Mouse (Mus musculus) intestine, embryonic 16.5 days (tissue): Measurements from ENCODE around the gene Phf11c. TPM values are rescaled to one million over a fixed set of nuclear protein-coding genes. Genes with fewer than 3 reads are reported as not detected.

Source experiments
- ATAC-seq: fragments of 200-750 bp; cut with Nextera tagmentation; 2 replicates; pipeline ENCODE4 v1.8.0; 2017; ENCODE audit warnings: moderate TSS enrichment, moderate library complexity
- H3K27ac ChIP-seq: fragments of 300-500 bp; sonication (generic); 2 replicates; pipeline ENCODE4 v1.5.1; 2014; ENCODE audit warnings: mild to moderate bottlenecking, low read length
- H3K27me3 ChIP-seq: fragments of 300-500 bp; sonication (generic); replicated peaks from 2 replicates; pipeline ENCODE4 v1.6.1; 2014; ENCODE audit warnings: low read length, control low read depth, mixed read lengths; ENCODE audit not compliant: control insufficient read depth, insufficient read depth
- H3K36me3 ChIP-seq: fragments of 300-500 bp; sonication (generic); 2 replicates; pipeline ENCODE4 v1.6.1; 2014; ENCODE audit warnings: low read length, control low read depth; ENCODE audit not compliant: control insufficient read depth, insufficient read depth
- H3K4me1 ChIP-seq: fragments of 300-500 bp; sonication (generic); 2 replicates; pipeline ENCODE4 v1.6.1; 2014; ENCODE audit warnings: low read length, control low read depth, mixed read lengths; ENCODE audit not compliant: control insufficient read depth, insufficient read depth
- H3K4me2 ChIP-seq: fragments of 300-500 bp; sonication (generic); 2 replicates; pipeline ENCODE4 v1.6.1; 2014; ENCODE audit warnings: low read depth, low read length, control low read depth
- H3K4me3 ChIP-seq: fragments of 300-500 bp; sonication (generic); 2 replicates; pipeline ENCODE4 v1.5.1; 2014; ENCODE audit warnings: mild to moderate bottlenecking, low read length
- H3K9ac ChIP-seq: fragments of 300-500 bp; sonication (generic); 2 replicates; pipeline ENCODE4 v1.6.1; 2014; ENCODE audit warnings: low read depth, low read length
- H3K9me3 ChIP-seq: fragments of 300-500 bp; sonication (generic); 2 replicates; pipeline ENCODE4 v1.6.1; 2016; ENCODE audit warnings: low read length, control low read depth; ENCODE audit not compliant: control insufficient read depth
- WGBS: fragments of 180-500 bp; shearing (Covaris S2); extraction: QIAGEN DNeasy Blood & Tissue Kit; methylation state at CpG from one replicate; pipeline ENCODE4 v1.1.7; 2014; 5-methylcytosine and 5-hydroxymethylcytosine counted together
- polyA plus RNA-seq: library from polyadenylated mRNA; unstranded; fragments of >200 nt; fragmentation: Nextera tagmentation; extraction: Ambion mirVana; gene quantifications from 2 replicates; pipeline ENCODE4 v1.2.1, GENCODE M21; 2015

Gene Phf11c
- polyA plus RNA-seq = 0.45 and 0.57 TPM in 2 replicates

GRCm38 (mm10) chr14:59395281-59395680 lies at the start of gene Phf11c:
Phf11c (minus strand) TSS chr14:59395381.
- H3K4me2 ChIP-seq = no peak within 1 kb of the TSS
- H3K4me3 ChIP-seq = no peak within 1 kb of the TSS
- no peaks in the 10 kb centered on the region for H3K36me3 ChIP-seq
- ATAC-seq = no peak
- 87% methylated on average over 3 of the region's 3 CpGs for WGBS
- H3K27me3 ChIP-seq = no peaks in the 10 kb centered on the region
- no peaks in the 10 kb centered on the region for H3K4me1 ChIP-seq
- no peaks in the 10 kb centered on the region for H3K9me3 ChIP-seq
- H3K27ac ChIP-seq = no peak within 1 kb of the TSS
- H3K9ac ChIP-seq = no peak within 1 kb of the TSS

- no peaks in the 10 kb centered on the region for H3K27me3 ChIP-seq
- H3K36me3 ChIP-seq = no peaks in the 10 kb centered on the region
- no peaks in the 10 kb centered on the region for H3K9me3 ChIP-seq
- H3K4me3 ChIP-seq = peak overlapping the region; percentile 81
- ATAC-seq = no peak
- H3K9ac ChIP-seq = peak overlapping the region; percentile 94
- 11% methylated on average over 6 of the region's 6 CpGs for WGBS
- peak overlapping the region; percentile 93 for H3K27ac ChIP-seq
- peak overlapping the region; percentile 71 for H3K4me2 ChIP-seq
- no peaks in the 10 kb centered on the region; the same call in 1 of the 2 replicates for H3K4me1 ChIP-seq
Measured at GRCm38 (mm10) chr14:59441472-59441805, 46.3 kb upstream of the Phf11c start.

GRCm38 (mm10) chr14:59440558-59441471 lies 45.6 kb upstream of the Phf11c start, which contains the start of the genes Setdb2 and Cab39l:
Setdb2 (minus strand) TSS chr14:59440884.
Cab39l (plus strand) TSS chr14:59440972.
- no peaks in the 10 kb centered on the region for H3K9me3 ChIP-seq
- H3K4me2 ChIP-seq = peak within 1 kb of the TSS; percentile 71
- peak within 1 kb of the TSS; percentile 81 for H3K4me3 ChIP-seq
- under 1% methylated on average over 65 of the region's 66 CpGs for WGBS
- peak within 1 kb of the TSS; percentile 93 for H3K27ac ChIP-seq
- H3K36me3 ChIP-seq = no peaks in the 10 kb centered on the region
- H3K9ac ChIP-seq = peak within 1 kb of the TSS; percentile 94
- no peaks in the 10 kb centered on the region; the same call in 1 of the 2 replicates for H3K4me1 ChIP-seq
- no peaks in the 10 kb centered on the region for H3K27me3 ChIP-seq
- peak; percentile 99 for ATAC-seq

GRCm38 (mm10) chr14:59440039-59440438 lies 44.9 kb upstream of the Phf11c start:
- no peaks in the 10 kb centered on the region for H3K27me3 ChIP-seq
- peak overlapping the region; percentile 81 for H3K4me3 ChIP-seq
- H3K36me3 ChIP-seq = no peaks in the 10 kb centered on the region
- H3K9me3 ChIP-seq = no peaks in the 10 kb centered on the region
- peak overlapping the region; percentile 94 for H3K9ac ChIP-seq
- no peak for ATAC-seq
- peak overlapping the region; percentile 73; the same call in 1 of the 2 replicates for H3K27ac ChIP-seq
- no peaks in the 10 kb centered on the region; the same call in 1 of the 2 replicates for H3K4me1 ChIP-seq
- H3K4me2 ChIP-seq = peak overlapping the region; percentile 71
- 10% methylated on average over 7 of the region's 7 CpGs for WGBS

GRCm38 (mm10) chr14:59438505-59438904 lies 43.3 kb upstream of the Phf11c start:
- Histone ChIP-seq H3K36me3 (no peaks in the 10 kb centered on the region), H3K4me2 (no peak overlapping the region), H3K4me3 (no peak overlapping the region), H3K27me3 (no peaks in the 10 kb centered on the region), H3K9me3 (no peaks in the 10 kb centered on the region), H3K9ac (no peak overlapping the region), H3K27ac (no peak overlapping the region), H3K4me1 (no peaks in the 10 kb centered on the region; the same call in 1 of the 2 replicates)
- ATAC-seq = no peak
- 87% methylated on average over 2 of the region's 2 CpGs for WGBS

- Histone ChIP-seq H3K9me3 (no peaks in the 10 kb centered on the region), H3K27ac (no peak overlapping the region), H3K9ac (no peak overlapping the region), H3K36me3 (no peaks in the 10 kb centered on the region), H3K4me1 (no peaks in the 10 kb centered on the region; the same call in 1 of the 2 replicates), H3K4me3 (no peak overlapping the region), H3K4me2 (no peak overlapping the region), H3K27me3 (no peaks in the 10 kb centered on the region)
- no peak for ATAC-seq
- 89% methylated on average over 3 of the region's 3 CpGs for WGBS
Measured at GRCm38 (mm10) chr14:59437398-59437797, 42.2 kb upstream of the Phf11c start.

GRCm38 (mm10) chr14:59435206-59435605 lies 40.0 kb upstream of the Phf11c start:
- Histone ChIP-seq H3K9ac (no peak overlapping the region), H3K4me1 (no peaks in the 10 kb centered on the region; the same call in 1 of the 2 replicates), H3K9me3 (no peaks in the 10 kb centered on the region), H3K4me2 (no peak overlapping the region), H3K27ac (no peak overlapping the region), H3K36me3 (no peaks in the 10 kb centered on the region), H3K27me3 (no peaks in the 10 kb centered on the region), H3K4me3 (no peak overlapping the region)
- ATAC-seq = no peak

- no peak overlapping the region for H3K4me2 ChIP-seq
Measured at GRCm38 (mm10) chr14:59433902-59434301, 38.7 kb upstream of the Phf11c start.

GRCm38 (mm10) chr14:59430556-59430955 lies 35.4 kb upstream of the Phf11c start:
- H3K27me3 ChIP-seq = no peaks in the 10 kb centered on the region
- no peaks in the 10 kb centered on the region for H3K9me3 ChIP-seq
- no peak overlapping the region for H3K4me2 ChIP-seq
- no peak overlapping the region for H3K27ac ChIP-seq
- H3K9ac ChIP-seq = no peak overlapping the region
- H3K4me3 ChIP-seq = no peak overlapping the region
- no peaks in the 10 kb centered on the region for H3K4me1 ChIP-seq
- ATAC-seq = no peak
- 80% methylated on average over 1 of the region's 1 CpGs for WGBS
- H3K36me3 ChIP-seq = no peaks in the 10 kb centered on the region

More at GRCm38 (mm10) chr14:59433902-59434301, 38.7 kb upstream of the Phf11c start:
- ATAC-seq = no peak
- Histone ChIP-seq H3K27ac (no peak overlapping the region), H3K9ac (no peak overlapping the region), H3K36me3 (no peaks in the 10 kb centered on the region), H3K4me3 (no peak overlapping the region), H3K27me3 (no peaks in the 10 kb centered on the region), H3K9me3 (no peaks in the 10 kb centered on the region), H3K4me1 (no peaks in the 10 kb centered on the region)
- 58% methylated on average over 2 of the region's 2 CpGs for WGBS
